Mouse (Mus musculus): ENCODE measurements around the gene Rapgef4.

The Rapgef4 gene

GRCm38 (mm10) chr2:72148647-72149046 is 167.6 kb downstream of the Rapgef4 start:
- DNase-seq (ENCODE audit: low read depth, low spot score), result no peak

- peak; percentile 81 for DNase-seq (ENCODE audit: low read depth, low spot score)
These were observed 168.0 kb downstream of the Rapgef4 start for GRCm38 (mm10) chr2:72149059-72149458.

- DNase-seq (ENCODE audit: low read depth, low spot score), result no peak
These were observed 170.9 kb downstream of the Rapgef4 start for GRCm38 (mm10) chr2:72151792-72152554.

GRCm38 (mm10) chr2:72152746-72153145 is 171.7 kb downstream of the Rapgef4 start:
- DNase-seq (ENCODE audit: low read depth, low spot score), result no peak

- DNase-seq (ENCODE audit: low read depth, low spot score), result no peak
These were observed 172.8 kb downstream of the Rapgef4 start for GRCm38 (mm10) chr2:72153851-72154250.

DNA sequence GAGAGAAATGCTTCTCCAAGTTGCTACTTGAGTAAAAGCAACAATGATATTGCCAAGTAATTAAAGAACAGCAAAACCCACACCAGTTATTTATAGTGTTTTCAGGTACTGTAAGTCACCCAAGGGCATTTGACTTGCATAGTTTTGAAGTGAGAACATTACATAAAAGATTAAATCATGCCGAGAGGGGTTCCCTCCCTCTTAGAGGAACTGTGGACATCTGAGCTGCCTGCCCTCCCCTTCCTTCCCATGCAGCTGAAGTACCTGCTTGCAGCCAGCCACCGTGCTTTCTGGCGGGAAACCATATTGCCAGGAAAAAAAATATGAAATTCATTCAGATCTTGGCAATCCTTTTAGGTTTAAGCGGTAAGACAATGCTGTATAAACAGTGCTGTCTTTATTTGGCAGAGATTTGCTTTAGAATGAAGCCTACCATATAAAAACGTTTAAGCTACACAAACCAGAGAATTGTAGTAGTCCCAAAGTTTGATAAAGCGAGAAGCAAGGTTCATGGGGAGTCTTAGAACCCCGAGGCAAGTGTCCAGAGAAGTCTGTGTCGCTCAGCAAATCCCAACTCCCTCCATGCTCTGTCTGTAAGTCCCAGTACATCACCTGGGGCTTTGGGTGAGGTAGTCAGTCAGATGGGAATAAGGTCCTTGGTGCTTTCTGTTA is 174.2 kb downstream of the Rapgef4 start:
- DNase-seq (ENCODE audit: low read depth, low spot score), result no peak

DNA sequence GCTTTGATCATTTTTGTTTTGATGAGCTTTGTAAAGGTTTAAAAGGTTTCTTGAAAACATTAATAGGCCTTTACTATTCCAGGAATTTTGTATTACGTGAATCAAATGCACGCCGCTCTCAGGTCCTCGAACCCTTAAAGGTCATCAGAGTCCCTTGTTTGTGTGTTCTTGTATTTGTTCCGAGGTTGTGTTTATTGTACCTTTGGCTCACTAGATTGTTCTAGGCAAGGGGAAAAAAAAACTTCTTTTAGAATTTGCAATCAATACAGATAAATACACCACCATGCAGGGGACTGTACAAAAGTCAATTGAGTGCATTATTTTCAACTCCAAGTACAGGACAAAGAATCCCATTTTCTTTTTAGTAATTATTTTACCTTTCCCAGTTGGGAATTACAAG is 175.4 kb downstream of the Rapgef4 start:
- no peak for DNase-seq (ENCODE audit: low read depth, low spot score)

DNA sequence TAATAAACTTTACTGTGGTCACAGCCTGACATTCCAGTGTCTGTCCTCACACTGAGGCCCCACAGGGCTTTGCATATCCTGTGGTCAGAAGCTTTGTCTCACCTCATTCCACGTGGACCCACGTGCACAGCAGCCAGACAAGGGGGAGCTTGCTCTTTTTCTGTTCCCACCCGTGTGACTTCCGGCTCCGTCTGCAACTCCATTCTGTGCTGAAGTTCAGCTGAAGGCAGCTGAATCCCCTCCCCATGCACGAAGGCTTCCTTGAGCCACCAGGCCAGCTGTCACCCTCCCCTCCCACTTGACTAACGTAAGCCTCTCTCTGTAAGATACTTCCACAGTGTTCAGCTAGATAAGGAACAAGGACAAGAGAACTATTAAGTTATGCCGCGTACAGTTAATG is 176.5 kb downstream of the Rapgef4 start:
- peak; percentile 34 for DNase-seq (ENCODE audit: low read depth, low spot score)

DNA sequence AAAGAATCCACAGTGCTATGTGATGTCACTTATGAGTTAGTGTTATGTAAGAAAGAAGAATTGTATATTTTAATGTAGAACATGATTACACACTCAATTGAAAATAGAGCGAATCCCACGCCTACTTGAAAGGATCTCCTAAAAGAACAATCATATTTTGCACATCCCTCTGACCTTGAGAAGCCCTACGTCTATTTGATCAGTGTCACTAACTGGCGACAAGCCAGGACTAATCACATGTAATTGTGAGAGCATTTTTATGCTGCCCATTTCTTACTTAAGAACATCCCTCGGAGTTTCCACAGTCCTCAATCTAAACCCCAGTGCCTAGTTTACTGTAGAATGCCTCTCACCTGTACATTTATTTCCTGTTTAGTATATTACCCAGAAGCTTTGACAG is 177.0 kb downstream of the Rapgef4 start:
- DNase-seq (ENCODE audit: low read depth, low spot score), result no peak

DNA sequence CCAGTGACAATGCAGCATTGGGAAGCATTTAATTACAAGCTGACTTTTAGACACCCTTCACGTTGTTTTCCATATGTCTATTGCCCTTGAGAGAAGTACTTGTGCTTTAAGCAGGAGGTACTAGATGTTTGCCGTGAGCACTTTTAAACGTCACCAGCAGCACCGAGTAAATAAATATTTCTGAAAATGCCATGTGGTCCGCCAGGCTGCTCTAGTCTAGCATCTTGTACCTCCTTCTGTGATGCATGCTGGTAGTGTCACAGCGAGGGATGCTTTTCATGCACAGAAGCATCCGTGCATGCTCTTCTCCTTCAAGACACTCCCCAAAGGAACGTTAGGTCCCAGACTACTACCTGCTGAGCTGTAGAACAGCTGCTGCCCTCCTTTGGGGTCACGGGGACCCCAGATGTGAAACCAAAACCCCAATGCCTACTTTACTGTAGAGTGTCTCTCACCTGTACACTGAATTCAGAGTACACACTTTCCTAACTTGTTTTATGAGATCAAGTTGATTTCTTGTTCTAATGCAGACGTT is 177.7 kb downstream of the Rapgef4 start:
- peak; percentile 17 for DNase-seq (ENCODE audit: low read depth, low spot score)

DNA sequence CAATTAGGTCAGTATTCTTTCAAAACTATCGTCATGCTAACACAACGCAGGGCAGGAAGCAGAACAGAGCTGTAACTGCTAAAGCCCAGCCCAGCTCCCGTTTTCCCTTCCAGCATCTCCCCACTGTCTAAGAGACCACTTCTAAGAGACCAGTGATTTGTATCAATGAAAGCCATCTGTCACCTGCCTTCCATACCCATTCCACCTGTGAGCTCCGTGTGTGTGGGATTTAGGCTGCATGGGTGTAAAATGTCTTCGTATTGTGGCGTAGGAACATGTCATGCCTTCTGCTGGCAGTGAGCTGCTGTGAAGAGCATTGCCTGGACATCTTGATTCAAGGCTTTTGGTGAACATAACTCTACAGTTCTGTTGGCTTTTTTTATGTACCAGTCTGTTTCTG is 178.2 kb downstream of the Rapgef4 start:
- no peak for DNase-seq (ENCODE audit: low read depth, low spot score)

- DNase-seq (ENCODE audit: low read depth, low spot score), result no peak
These were observed 184.3 kb downstream of the Rapgef4 start for GRCm38 (mm10) chr2:72165136-72165854.

- DNase-seq (ENCODE audit: low read depth, low spot score), result peak; percentile 35
These were observed 188.5 kb downstream of the Rapgef4 start for GRCm38 (mm10) chr2:72169451-72170100.

DNA sequence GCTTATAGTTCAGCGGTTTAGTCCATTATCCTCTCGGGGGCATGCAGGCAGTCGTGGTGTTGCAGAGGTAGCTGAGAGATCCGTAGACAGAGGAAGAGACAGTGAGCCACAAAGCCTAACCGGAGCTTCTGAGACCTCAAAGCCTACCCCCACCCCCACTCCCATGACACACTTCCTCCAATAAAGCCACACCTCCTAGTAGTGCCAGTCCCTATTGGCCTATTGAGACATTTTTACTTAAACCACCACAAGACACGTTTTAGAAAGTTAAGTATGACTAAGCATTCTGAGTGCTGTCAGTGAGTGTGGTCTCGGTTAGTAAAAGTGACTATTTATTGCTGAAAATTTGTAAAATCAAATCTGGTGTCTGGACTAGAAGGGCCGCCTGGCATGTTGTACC is 189.5 kb downstream of the Rapgef4 start:
- DNase-seq (ENCODE audit: low read depth, low spot score), result peak; percentile 88

DNA sequence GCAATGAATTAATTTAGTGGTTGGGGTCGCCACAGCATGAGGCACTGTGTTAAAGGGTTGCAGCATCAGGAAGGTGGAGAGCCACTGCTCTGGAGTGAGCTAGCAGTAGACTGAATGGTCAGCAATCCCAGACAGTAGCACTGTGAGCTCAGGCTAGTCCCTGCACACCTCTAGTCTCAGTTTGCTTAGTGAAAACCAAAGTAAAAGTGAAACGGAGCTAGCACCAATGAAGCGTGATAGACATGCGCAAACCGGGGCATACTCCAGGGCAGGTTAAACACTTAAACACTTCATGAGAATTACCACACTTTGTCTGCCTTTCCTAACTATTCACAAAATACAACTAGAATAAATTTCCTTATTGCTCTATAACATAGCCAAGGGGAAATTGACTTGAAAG is 190.2 kb downstream of the Rapgef4 start:
- peak; percentile 56 for DNase-seq (ENCODE audit: low read depth, low spot score)

DNA sequence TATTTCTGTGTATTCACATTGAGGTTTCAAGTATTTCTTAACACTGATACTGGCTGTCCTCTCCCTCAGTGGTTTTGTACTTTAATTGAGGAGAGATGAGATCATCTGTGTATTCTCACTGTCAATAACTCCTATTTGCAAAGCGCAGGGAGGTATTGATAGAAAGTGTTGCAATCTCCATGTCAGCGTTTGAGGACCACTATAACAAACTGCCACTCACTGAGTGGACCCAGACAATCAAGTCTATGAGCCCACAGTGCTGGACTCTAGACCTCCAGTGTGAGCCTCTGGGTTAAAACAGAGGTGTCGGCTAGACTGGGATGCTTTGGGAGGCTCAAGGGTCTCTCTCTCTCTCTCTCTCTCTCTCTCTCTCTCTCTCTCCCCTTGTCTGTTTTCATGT is 192.0 kb downstream of the Rapgef4 start:
- no peak for DNase-seq (ENCODE audit: low read depth, low spot score)

DNA sequence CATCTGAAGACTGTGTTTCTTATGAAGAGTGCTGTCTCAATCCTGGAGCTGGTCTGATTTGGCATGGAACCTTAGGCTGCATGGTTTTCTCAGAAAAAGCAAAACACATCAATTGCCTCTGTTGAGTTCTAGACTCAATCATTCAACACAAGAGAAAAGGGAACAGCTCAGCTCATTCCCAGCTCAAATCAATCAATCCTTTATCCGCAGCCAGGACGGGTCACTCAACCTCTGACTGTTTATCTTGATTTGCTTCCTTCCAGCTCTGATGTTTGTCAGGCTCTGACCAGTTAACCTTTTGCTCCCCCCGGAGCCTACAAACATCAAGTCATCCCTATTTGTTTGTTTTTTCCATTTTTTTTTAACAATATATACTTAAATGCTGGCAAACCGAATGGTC is 192.8 kb downstream of the Rapgef4 start:
- DNase-seq (ENCODE audit: low read depth, low spot score), result no peak

DNA sequence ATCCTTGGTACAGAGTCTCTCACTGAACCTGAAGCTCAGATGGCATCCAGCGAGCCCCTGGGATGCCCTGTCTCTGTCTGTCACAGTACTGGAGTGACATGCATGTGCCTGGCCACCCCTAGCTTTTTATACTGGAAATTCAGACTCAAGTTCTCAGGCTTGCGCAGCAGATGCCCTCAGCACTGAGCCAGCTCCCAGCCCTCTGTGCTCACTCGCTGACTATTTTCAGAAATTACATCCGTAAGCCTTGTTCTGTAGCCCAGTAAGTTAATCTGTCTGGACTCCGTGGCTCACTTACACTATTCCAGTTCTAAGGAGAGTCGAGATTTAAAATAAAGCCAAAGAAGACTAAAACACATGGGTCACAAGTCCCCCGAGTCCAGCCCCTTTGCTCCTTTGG is 194.5 kb downstream of the Rapgef4 start:
- DNase-seq (ENCODE audit: low read depth, low spot score), result no peak

- no peak for DNase-seq (ENCODE audit: low read depth, low spot score)
These were observed 194.9 kb downstream of the Rapgef4 start for GRCm38 (mm10) chr2:72175971-72176370.

- no peak for DNase-seq (ENCODE audit: low read depth, low spot score)
These were observed 196.4 kb downstream of the Rapgef4 start for GRCm38 (mm10) chr2:72177214-72178023.

GRCm38 (mm10) chr2:72178025-72178424 is 197.0 kb downstream of the Rapgef4 start:
- DNase-seq (ENCODE audit: low read depth, low spot score), result no peak

Data from CD4-positive, CD25-positive, alpha-beta regulatory T cell, adult 2 months (primary cell).